Mouse (Mus musculus) intestine, postnatal 0 days (tissue): Measurements from ENCODE around the gene Sesn1. TPM values are rescaled to one million over a fixed set of nuclear protein-coding genes. Genes with fewer than 3 reads are reported as not detected.

Experiments
- ATAC-seq: fragments of 200-750 bp; cut with Nextera tagmentation; 2 replicates; pipeline ENCODE4 v1.8.0; 2017; ENCODE audit warnings: mild to moderate bottlenecking, moderate TSS enrichment, moderate library complexity
- H3K27ac ChIP-seq: fragments of 300-500 bp; sonication (generic); 2 replicates; pipeline ENCODE4 v1.5.1; 2014; ENCODE audit warnings: mild to moderate bottlenecking, low read depth, low read length, moderate library complexity
- H3K27me3 ChIP-seq: fragments of 300-500 bp; sonication (generic); replicated peaks from 2 replicates; pipeline ENCODE4 v1.6.1; 2014; ENCODE audit warnings: low read length, mixed read lengths; ENCODE audit not compliant: control insufficient read depth, insufficient read depth
- H3K36me3 ChIP-seq: fragments of 300-500 bp; sonication (generic); 2 replicates; pipeline ENCODE4 v1.6.1; 2014; ENCODE audit warnings: mild to moderate bottlenecking, moderate library complexity; ENCODE audit not compliant: control insufficient read depth, insufficient read depth
- H3K4me1 ChIP-seq: fragments of 300-500 bp; sonication (generic); replicated peaks from 2 replicates; pipeline ENCODE4 v1.6.1; 2014; ENCODE audit warnings: antibody characterized with exemption, low read length, mixed read lengths; ENCODE audit not compliant: control insufficient read depth, insufficient read depth
- H3K4me2 ChIP-seq: fragments of 300-500 bp; sonication (generic); replicated peaks from 2 replicates; pipeline ENCODE4 v1.6.1; 2014; ENCODE audit warnings: low read depth, mild to moderate bottlenecking, moderate library complexity
- H3K4me3 ChIP-seq: fragments of 300-500 bp; sonication (generic); 2 replicates; pipeline ENCODE4 v1.5.1; 2014; ENCODE audit warnings: low read depth, low read length
- H3K9ac ChIP-seq: fragments of 300-500 bp; sonication (generic); 2 replicates; pipeline ENCODE4 v1.6.1; 2014; ENCODE audit warnings: mild to moderate bottlenecking, low read depth, low read length
- H3K9me3 ChIP-seq: fragments of 300-500 bp; sonication (generic); 2 replicates; pipeline ENCODE4 v1.6.1; 2016; ENCODE audit warnings: mixed run types; ENCODE audit not compliant: control insufficient read depth
- CTCF ChIP-seq: sonication (generic); IDR thresholded peaks from 2 replicates; pipeline ENCODE4 v1.5.1; 2016; ENCODE audit warnings: low read depth, mild to moderate bottlenecking, control low read depth, antibody characterized with exemption, moderate library complexity
- WGBS: fragments of 180-500 bp; shearing (Covaris S2); extraction: QIAGEN DNeasy Blood & Tissue Kit; methylation state at CpG from one replicate; pipeline ENCODE4 v1.1.7; 2014; 5-methylcytosine and 5-hydroxymethylcytosine counted together
- polyA plus RNA-seq: library from polyadenylated mRNA; unstranded; fragments of >200 nt; fragmentation: Nextera tagmentation; extraction: Ambion mirVana; gene quantifications from 2 replicates; pipeline ENCODE4 v1.2.1, GENCODE M21; 2015

Sesn1 gene
- polyA plus RNA-seq, 1 experiment from 2014 or later: 26.2 TPM

- Histone ChIP-seq H3K4me1 (no peaks in the 10 kb centered on the region), H3K36me3 (0 out of 2 replicates have a peak, but pooled peaks cover under 1% of the 10 kb centered on the region), H3K4me2 (no peak overlapping the region), H3K4me3 (no peak overlapping the region), H3K27ac (no peak overlapping the region), H3K9me3 (no peaks in the 10 kb centered on the region), H3K9ac (no peak overlapping the region), H3K27me3 (no peaks in the 10 kb centered on the region)
- WGBS: 95% methylated on average over 6 of the region's 6 CpGs
- TF ChIP-seq CTCF: no peak
- no peak for ATAC-seq
These were observed 17.4 kb upstream of the Sesn1 start for GRCm38 (mm10) chr10:41792375-41792774.

- H3K36me3 ChIP-seq: peaks cover 31% of the 10 kb centered on the region; the same call in 1 of the 2 replicates
- H3K4me3 ChIP-seq: no peak overlapping the region
- no peak overlapping the region for H3K9ac ChIP-seq
- no peak overlapping the region for H3K27ac ChIP-seq
- H3K9me3 ChIP-seq: no peaks in the 10 kb centered on the region
- no peak overlapping the region for H3K4me2 ChIP-seq
- TF ChIP-seq CTCF: no peak
- H3K4me1 ChIP-seq: no peaks in the 10 kb centered on the region
- ATAC-seq: no peak
- no peaks in the 10 kb centered on the region for H3K27me3 ChIP-seq
- 91% methylated on average over 8 of the region's 8 CpGs for WGBS
These were observed 12.5 kb upstream of the Sesn1 start for GRCm38 (mm10) chr10:41797253-41797652.

- WGBS: 95% methylated on average over 8 of the region's 8 CpGs
- Histone ChIP-seq H3K4me1 (no peaks in the 10 kb centered on the region), H3K4me2 (no peak overlapping the region), H3K9me3 (no peaks in the 10 kb centered on the region), H3K36me3 (peaks cover 21% of the 10 kb centered on the region; the same call in 1 of the 2 replicates), H3K27ac (no peak overlapping the region), H3K9ac (no peak overlapping the region), H3K4me3 (no peak overlapping the region), H3K27me3 (no peaks in the 10 kb centered on the region)
- TF ChIP-seq CTCF: no peak
- ATAC-seq: no peak
These were observed 6.3 kb upstream of the Sesn1 start for GRCm38 (mm10) chr10:41803467-41803866.

GRCm38 (mm10) chr10:41804711-41805110, 5.0 kb upstream of the Sesn1 start:
- ATAC-seq: no peak
- Histone ChIP-seq H3K9ac (no peak overlapping the region), H3K27ac (no peak overlapping the region), H3K4me3 (no peak overlapping the region), H3K9me3 (no peaks in the 10 kb centered on the region), H3K36me3 (peaks cover 21% of the 10 kb centered on the region; the same call in 1 of the 2 replicates), H3K4me2 (no peak overlapping the region), H3K27me3 (no peaks in the 10 kb centered on the region), H3K4me1 (no peaks in the 10 kb centered on the region)
- TF ChIP-seq CTCF: no peak
- WGBS: 85% methylated on average over 3 of the region's 3 CpGs

- Histone ChIP-seq H3K4me3 (no peak overlapping the region), H3K36me3 (peaks cover 13% of the 10 kb centered on the region; the same call in 1 of the 2 replicates), H3K9ac (no peak overlapping the region), H3K4me2 (no peak overlapping the region), H3K27ac (no peak overlapping the region), H3K9me3 (no peaks in the 10 kb centered on the region), H3K27me3 (no peaks in the 10 kb centered on the region), H3K4me1 (no peaks in the 10 kb centered on the region)
- WGBS: 69% methylated on average over 2 of the region's 2 CpGs
- no peak for ATAC-seq
- no peak for TF ChIP-seq CTCF
These were observed 3.9 kb upstream of the Sesn1 start for GRCm38 (mm10) chr10:41805729-41806355.

- peak overlapping the region; percentile 96 for H3K27ac ChIP-seq
- peak overlapping the region; percentile 54 for H3K4me3 ChIP-seq
- peak overlapping the region; percentile 86 for H3K4me2 ChIP-seq
- ATAC-seq: peak; percentile 74
- H3K36me3 ChIP-seq: no peaks in the 10 kb centered on the region
- TF ChIP-seq CTCF: no peak
- H3K27me3 ChIP-seq: no peaks in the 10 kb centered on the region
- WGBS: 3% methylated on average over 25 of the region's 25 CpGs
- H3K4me1 ChIP-seq: 0 out of 2 replicates have a peak, but pooled peaks cover 12% of the 10 kb centered on the region
- H3K9ac ChIP-seq: peak overlapping the region; percentile 61
- H3K9me3 ChIP-seq: no peaks in the 10 kb centered on the region
These were observed 510 bp upstream of the Sesn1 start for GRCm38 (mm10) chr10:41809080-41809770.
